Mouse (Mus musculus) left cerebral cortex, postnatal 36 days (tissue): ENCODE results near the gene C1s2. TPM values are rescaled to one million over a fixed set of nuclear protein-coding genes. Genes with fewer than 3 reads are reported as not detected.
"Not testable (repeated sequence)": the region's sequence is repeated elsewhere in the genome, so short reads cannot be mapped to it uniquely, and the experiment has no call there.

Experiments
- DNase-seq, 2 experiments: peaks; one replicate each; pipeline ENCODE4 v3.0.0; 2021 to 2022; ENCODE audit warnings: low spot score in 2 of 2, mixed read lengths in 1 of 2
- intact Hi-C: fragments of 180-260 bp; cut with DNase I; formaldehyde crosslinking; loops from one replicate; pipeline ENCODE4 v1.15.1; 2025
- total RNA-seq, 2 experiments: library from RNA; stranded (reverse); gene quantifications; 2 replicates each; pipeline ENCODE4 v1.2.3; 2021

Gene C1s2
- total RNA-seq, 2 experiments from 2014 or later = 0.32 TPM; not detected in 1

GRCm38 (mm10) chr6:124646394-124646793 lies 10.5 kb upstream of the C1s2 start:
- intact Hi-C loops = no loop called here
- DNase-seq = no peak

GRCm38 (mm10) chr6:124640997-124641396 lies 5.1 kb upstream of the C1s2 start:
- intact Hi-C loops = loop anchor here (5.0 kb wide), 1 partner anchor 74 kb away; no protein-coding TSS in a partner anchor
- DNase-seq = peak; percentile 10 to 28

GRCm38 (mm10) chr6:124640041-124640440 lies 4.2 kb upstream of the C1s2 start:
- intact Hi-C loops = loop anchor here (5.0 kb wide), 1 partner anchor 73 kb away; no protein-coding TSS in a partner anchor
- DNase-seq = no peak

- intact Hi-C loops, DNase-seq: not testable (repeated sequence)
These were observed 1.1 kb upstream of the C1s2 start for GRCm38 (mm10) chr6:124636858-124637460.

GRCm38 (mm10) chr6:124630763-124631162 lies 5.1 kb downstream of the C1s2 start:
- intact Hi-C loops = no loop called here
- no peak for DNase-seq

GRCm38 (mm10) chr6:124626184-124626583 lies 9.7 kb downstream of the C1s2 start:
- intact Hi-C loops = not testable (repeated sequence)

GRCm38 (mm10) chr6:124625612-124626011 lies 10.3 kb downstream of the C1s2 start:
- no peak for DNase-seq
- intact Hi-C loops = no loop called here

More at GRCm38 (mm10) chr6:124626184-124626583, 9.7 kb downstream of the C1s2 start:
- not testable (repeated sequence) for DNase-seq

- intact Hi-C loops = no loop called here
- no peak for DNase-seq
These were observed 33.9 kb downstream of the C1s2 start for GRCm38 (mm10) chr6:124602031-124602430.

GRCm38 (mm10) chr6:124593121-124593520 lies 42.8 kb downstream of the C1s2 start:
- intact Hi-C loops = no loop called here
- DNase-seq = no peak

- DNase-seq = no peak
- intact Hi-C loops = no loop called here
These were observed 43.6 kb downstream of the C1s2 start for GRCm38 (mm10) chr6:124592186-124592700.

- intact Hi-C loops = no loop called here
- no peak for DNase-seq
These were observed 47.1 kb downstream of the C1s2 start for GRCm38 (mm10) chr6:124588771-124589170.

- no peak for DNase-seq
- intact Hi-C loops = no loop called here
These were observed 49.6 kb downstream of the C1s2 start for GRCm38 (mm10) chr6:124586266-124586665.

- intact Hi-C loops = no loop called here
- no peak for DNase-seq
These were observed 50.1 kb downstream of the C1s2 start for GRCm38 (mm10) chr6:124585761-124586160.

GRCm38 (mm10) chr6:124584935-124585334 lies 51.0 kb downstream of the C1s2 start:
- DNase-seq = no peak
- intact Hi-C loops = no loop called here

GRCm38 (mm10) chr6:124582231-124582630 lies 53.7 kb downstream of the C1s2 start:
- intact Hi-C loops = no loop called here
- no peak for DNase-seq

GRCm38 (mm10) chr6:124580155-124580554 lies 55.7 kb downstream of the C1s2 start:
- intact Hi-C loops, DNase-seq: not testable (repeated sequence)

- intact Hi-C loops, DNase-seq: not testable (repeated sequence)
These were observed 60.7 kb downstream of the C1s2 start for GRCm38 (mm10) chr6:124575155-124575678.
